Mouse (Mus musculus) activated CD4-positive, CD25-positive, alpha-beta regulatory T cell, adult 4 months (primary cell): ENCODE results near the gene Fmod. TPM values are rescaled to one million over a fixed set of nuclear protein-coding genes. Genes with fewer than 3 reads are reported as not detected.

ENCODE experiments used
- ATAC-seq: one replicate; pipeline ENCODE4 v1.8.0; 2017
- polyA plus RNA-seq, 2 experiments: library from polyadenylated mRNA; unstranded; fragments of 100-300 nt; shearing (Covaris generic); gene quantifications; one replicate each; pipeline ENCODE4 v1.2.1; 2017

Gene Fmod
- not detected for polyA plus RNA-seq

- no peak for ATAC-seq
Measured at GRCm38 (mm10) chr1:134037172-134037571, at the start of gene Fmod. Gene Fmod, plus strand, starts transcription at chr1:134037254.

GRCm38 (mm10) chr1:133988845-133989244, 48.2 kb upstream of the Fmod start:
- ATAC-seq = no peak

GRCm38 (mm10) chr1:133991277-133991676, 45.8 kb upstream of the Fmod start:
- no peak for ATAC-seq

- ATAC-seq = no peak
Measured at GRCm38 (mm10) chr1:134005490-134005889, 31.6 kb upstream of the Fmod start.

GRCm38 (mm10) chr1:134006105-134006764, 30.8 kb upstream of the Fmod start:
- no peak for ATAC-seq

- ATAC-seq = no peak
Measured at GRCm38 (mm10) chr1:134024293-134024971, 12.6 kb upstream of the Fmod start.

GRCm38 (mm10) chr1:134025975-134026374, 11.1 kb upstream of the Fmod start:
- no peak for ATAC-seq

- no peak for ATAC-seq
Measured at GRCm38 (mm10) chr1:134026741-134027140, 10.3 kb upstream of the Fmod start.

GRCm38 (mm10) chr1:134028161-134028846, 8.8 kb upstream of the Fmod start:
- no peak for ATAC-seq

- no peak for ATAC-seq
Measured at GRCm38 (mm10) chr1:134036492-134036891, 562 bp upstream of the Fmod start.

GRCm38 (mm10) chr1:134038336-134038735, 1.3 kb downstream of the Fmod start:
- ATAC-seq = no peak

- ATAC-seq = no peak
Measured at GRCm38 (mm10) chr1:134039361-134039760, 2.3 kb downstream of the Fmod start.

- no peak for ATAC-seq
Measured at GRCm38 (mm10) chr1:134041900-134042299, 4.8 kb downstream of the Fmod start.

GRCm38 (mm10) chr1:134042341-134042740, 5.3 kb downstream of the Fmod start:
- ATAC-seq = no peak

- no peak for ATAC-seq
Measured at GRCm38 (mm10) chr1:134044805-134045204, 7.8 kb downstream of the Fmod start.

GRCm38 (mm10) chr1:134045971-134046370, 8.9 kb downstream of the Fmod start:
- no peak for ATAC-seq

- ATAC-seq = no peak
Measured at GRCm38 (mm10) chr1:134046387-134046786, 9.3 kb downstream of the Fmod start.

- ATAC-seq = no peak
Measured at GRCm38 (mm10) chr1:134047431-134047830, 10.4 kb downstream of the Fmod start.

GRCm38 (mm10) chr1:134048759-134049158, 11.7 kb downstream of the Fmod start:
- ATAC-seq = peak; percentile 43

- no peak for ATAC-seq
Measured at GRCm38 (mm10) chr1:134049542-134049941, 12.5 kb downstream of the Fmod start.

GRCm38 (mm10) chr1:134053207-134053606, 16.2 kb downstream of the Fmod start:
- peak; percentile 90 for ATAC-seq

- no peak for ATAC-seq
Measured at GRCm38 (mm10) chr1:134055058-134055457, 18.0 kb downstream of the Fmod start.

GRCm38 (mm10) chr1:134055666-134056245, 18.7 kb downstream of the Fmod start:
- ATAC-seq = no peak
